Mouse (Mus musculus): Measurements from ENCODE around the gene Ppp4r2. TPM values are rescaled to one million over a fixed set of nuclear protein-coding genes. Genes with fewer than 3 reads are reported as not detected.

Gene Ppp4r2
- polyA plus RNA-seq, 2 experiments = 10.6 to 13.6 TPM

DNA sequence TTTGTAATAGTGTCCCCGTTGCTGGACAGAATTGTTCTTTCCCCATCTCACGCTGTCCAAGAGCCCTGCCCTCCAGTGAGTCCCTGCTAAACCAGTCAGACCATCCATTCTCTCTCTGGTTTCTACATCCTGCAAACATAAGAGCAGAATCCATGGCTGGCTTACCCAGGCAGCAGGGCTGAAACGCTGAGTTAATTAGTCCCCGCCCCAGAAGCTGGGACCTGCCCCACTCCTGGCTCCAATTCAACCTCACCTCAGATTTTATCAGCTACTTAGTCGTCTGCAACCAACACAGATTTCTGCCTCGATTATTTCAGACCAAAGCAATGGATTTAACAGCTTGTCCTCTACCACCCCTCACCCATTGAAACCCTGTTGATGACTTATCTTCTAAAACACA, 37.6 kb upstream of the Ppp4r2 start:
- TF ChIP-seq CTCF (IDR thresholded peaks at IDR 0.05; ENCODE audit: low read depth) = no peak
- TF ChIP-seq EP300 (IDR thresholded peaks at IDR 0.05; ENCODE audit: low read depth) = no peak
- 39% methylated on average over 6 of the region's 6 CpGs for WGBS (ENCODE audit: insufficient replicate concordance)
- H3K4me3 ChIP-seq (ENCODE audit: insufficient read depth in 1 of 2, low read depth in 2 of 2, low read length in 2 of 2) = no peak overlapping the region
- no peak overlapping the region for H3K9ac ChIP-seq (replicated peaks)
- no peaks in the 10 kb centered on the region for H3K4me1 ChIP-seq (replicated peaks; ENCODE audit: control insufficient read depth in 2 of 2, insufficient read depth in 2 of 2, low read length in 1 of 2)
- H3K36me3 ChIP-seq (replicated peaks; ENCODE audit: control insufficient read depth, insufficient read depth, low read depth) = no peaks in the 10 kb centered on the region
- no peak overlapping the region for H3K4me2 ChIP-seq (ENCODE audit: low read depth)
- DNase-seq (ENCODE audit: low read depth in 3 of 3, low spot score in 3 of 3) = no peak
- ATAC-seq (ENCODE audit: insufficient read depth) = no peak
- no peaks in the 10 kb centered on the region for H3K9me3 ChIP-seq (ENCODE audit: control insufficient read depth, low read length)
- no peak overlapping the region for H3K27ac ChIP-seq
- H3K27me3 ChIP-seq (ENCODE audit: control insufficient read depth, insufficient read depth, low read length) = no peaks in the 10 kb centered on the region

DNA sequence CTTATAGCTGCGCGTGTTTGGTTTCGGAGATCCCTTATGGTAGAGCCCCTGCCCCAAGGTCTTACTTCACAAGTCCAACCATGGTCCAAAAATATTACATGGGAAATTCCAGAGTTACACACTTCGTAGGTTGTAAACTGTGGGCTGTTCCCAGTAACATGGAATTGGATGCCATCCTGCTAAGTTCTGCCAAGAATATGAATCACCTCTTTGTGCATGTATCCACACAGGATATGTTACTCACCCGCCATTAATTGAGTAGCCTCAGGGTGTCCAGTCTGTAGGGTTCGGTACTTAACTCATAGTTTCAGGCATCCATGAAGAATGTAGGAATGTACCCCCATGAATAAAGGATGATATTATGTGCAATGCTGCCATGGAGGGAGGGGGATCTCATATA, 34.1 kb upstream of the Ppp4r2 start:
- no peak for ATAC-seq (ENCODE audit: insufficient read depth)
- no peaks in the 10 kb centered on the region for H3K27me3 ChIP-seq (ENCODE audit: control insufficient read depth, insufficient read depth, low read length)

DNA sequence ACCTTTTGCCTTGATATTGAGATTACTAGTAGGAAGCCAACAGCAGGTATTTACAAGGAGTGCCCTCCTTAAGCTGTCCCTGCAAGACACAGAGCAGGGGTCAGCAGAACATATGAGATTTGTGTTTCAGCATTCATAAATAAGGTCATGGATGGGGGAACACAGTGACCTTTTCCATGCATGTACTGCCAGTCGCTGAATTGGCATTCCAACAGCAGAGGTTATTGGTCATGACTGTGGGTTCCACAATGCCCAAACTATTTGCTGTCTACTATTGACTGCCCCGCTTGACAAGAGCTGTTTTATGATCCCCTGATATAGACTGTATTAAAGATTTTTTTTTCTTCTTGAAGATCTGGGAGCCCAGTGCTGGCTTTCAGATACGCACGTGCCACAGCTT, 33.7 kb upstream of the Ppp4r2 start:
- whole genome bisulfite sequencing (ENCODE audit: insufficient replicate concordance) = 75% methylated on average over 4 of the region's 4 CpGs
- no peaks in the 10 kb centered on the region for H3K36me3 ChIP-seq (replicated peaks; ENCODE audit: control insufficient read depth, insufficient read depth, low read depth)

More for the DNA sequence above, 34.1 kb upstream of the Ppp4r2 start:
- 74% methylated on average over 6 of the region's 6 CpGs for WGBS (ENCODE audit: insufficient replicate concordance)
- Histone ChIP-seq H3K27ac (no peak overlapping the region), H3K9me3 (ENCODE audit: control insufficient read depth, low read length) (no peaks in the 10 kb centered on the region), H3K9ac (replicated peaks) (no peak overlapping the region), H3K4me2 (ENCODE audit: low read depth) (no peak overlapping the region), H3K36me3 (replicated peaks; ENCODE audit: control insufficient read depth, insufficient read depth, low read depth) (no peaks in the 10 kb centered on the region), H3K4me3 (ENCODE audit: insufficient read depth in 1 of 2, low read depth in 2 of 2, low read length in 2 of 2) (no peak overlapping the region), H3K4me1 (replicated peaks; ENCODE audit: control insufficient read depth in 2 of 2, insufficient read depth in 2 of 2, low read length in 1 of 2) (no peaks in the 10 kb centered on the region)
- DNase-seq (ENCODE audit: low read depth in 3 of 3, low spot score in 3 of 3) = no peak
- TF ChIP-seq EP300 (IDR thresholded peaks at IDR 0.05; ENCODE audit: low read depth) (no peak), CTCF (IDR thresholded peaks at IDR 0.05; ENCODE audit: low read depth) (no peak)

GRCm38 (mm10) chr6:100800497-100800955, 32.9 kb upstream of the Ppp4r2 start:
- ATAC-seq (ENCODE audit: insufficient read depth) (no peak), DNase-seq (ENCODE audit: low read depth in 3 of 3, low spot score in 3 of 3) (no peak)
- Histone ChIP-seq H3K4me2 (ENCODE audit: low read depth) (no peak overlapping the region), H3K4me1 (replicated peaks; ENCODE audit: control insufficient read depth in 2 of 2, insufficient read depth in 2 of 2, low read length in 1 of 2) (no peaks in the 10 kb centered on the region), H3K36me3 (replicated peaks; ENCODE audit: control insufficient read depth, insufficient read depth, low read depth) (no peaks in the 10 kb centered on the region), H3K27me3 (ENCODE audit: control insufficient read depth, insufficient read depth, low read length) (no peaks in the 10 kb centered on the region), H3K9ac (replicated peaks) (no peak overlapping the region), H3K27ac (no peak overlapping the region), H3K9me3 (ENCODE audit: control insufficient read depth, low read length) (no peaks in the 10 kb centered on the region), H3K4me3 (ENCODE audit: insufficient read depth in 1 of 2, low read depth in 2 of 2, low read length in 2 of 2) (no peak overlapping the region)
- TF ChIP-seq EP300 (IDR thresholded peaks at IDR 0.05; ENCODE audit: low read depth) (no peak), CTCF (IDR thresholded peaks at IDR 0.05; ENCODE audit: low read depth) (no peak)
- 48% methylated on average over 10 of the region's 10 CpGs for WGBS (ENCODE audit: insufficient replicate concordance)

More for the DNA sequence above, 33.7 kb upstream of the Ppp4r2 start:
- ATAC-seq (ENCODE audit: insufficient read depth) (no peak), DNase-seq (ENCODE audit: low read depth in 3 of 3, low spot score in 3 of 3) (no peak)
- no peaks in the 10 kb centered on the region for H3K4me1 ChIP-seq (replicated peaks; ENCODE audit: control insufficient read depth in 2 of 2, insufficient read depth in 2 of 2, low read length in 1 of 2)
- TF ChIP-seq CTCF (IDR thresholded peaks at IDR 0.05; ENCODE audit: low read depth) = no peak
- TF ChIP-seq EP300 (IDR thresholded peaks at IDR 0.05; ENCODE audit: low read depth) = no peak
- H3K9ac ChIP-seq (replicated peaks) = no peak overlapping the region
- H3K9me3 ChIP-seq (ENCODE audit: control insufficient read depth, low read length) = no peaks in the 10 kb centered on the region
- no peak overlapping the region for H3K4me3 ChIP-seq (ENCODE audit: insufficient read depth in 1 of 2, low read depth in 2 of 2, low read length in 2 of 2)
- H3K4me2 ChIP-seq (ENCODE audit: low read depth) = no peak overlapping the region
- H3K27me3 ChIP-seq (ENCODE audit: control insufficient read depth, insufficient read depth, low read length) = no peaks in the 10 kb centered on the region
- no peak overlapping the region for H3K27ac ChIP-seq

DNA sequence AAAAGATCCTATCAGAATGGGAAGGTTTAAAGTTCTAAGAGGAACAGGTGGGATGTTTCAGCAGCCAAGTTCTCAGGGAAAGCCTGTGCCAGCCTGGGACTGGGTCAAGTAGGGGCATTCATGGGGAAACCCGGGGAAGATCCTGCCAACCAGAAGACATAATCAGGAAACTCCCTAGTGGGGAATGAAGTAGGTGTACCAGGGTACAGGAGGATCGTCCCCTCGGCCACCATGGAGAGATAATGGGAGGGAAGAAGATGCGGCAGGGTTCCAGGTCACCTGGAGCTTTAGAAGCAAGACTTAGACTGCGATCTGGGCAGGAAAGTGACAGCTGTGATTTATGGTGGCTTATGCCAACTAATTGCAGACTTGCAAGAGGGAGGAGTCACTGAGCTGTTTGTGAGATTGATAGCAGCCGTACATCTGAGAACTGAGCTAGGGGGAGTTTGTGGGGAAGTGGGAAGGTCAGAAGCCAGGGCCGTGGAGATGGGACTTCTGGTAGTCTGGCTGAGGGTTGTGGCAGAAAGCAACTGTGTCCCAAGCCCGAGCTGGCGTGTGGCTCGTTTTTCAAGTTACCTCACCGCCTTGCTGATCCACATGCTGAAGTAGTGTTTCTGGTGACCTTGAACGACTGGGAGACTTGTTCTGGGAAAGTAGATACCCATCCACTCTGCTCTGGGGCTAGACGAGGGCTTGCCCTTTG, 30.9 kb upstream of the Ppp4r2 start:
- Histone ChIP-seq H3K36me3 (replicated peaks; ENCODE audit: control insufficient read depth, insufficient read depth, low read depth) (no peaks in the 10 kb centered on the region), H3K9ac (replicated peaks) (no peak overlapping the region), H3K9me3 (ENCODE audit: control insufficient read depth, low read length) (no peaks in the 10 kb centered on the region), H3K4me2 (ENCODE audit: low read depth) (no peak overlapping the region), H3K4me3 (ENCODE audit: insufficient read depth in 1 of 2, low read depth in 2 of 2, low read length in 2 of 2) (no peak overlapping the region), H3K27me3 (ENCODE audit: control insufficient read depth, insufficient read depth, low read length) (no peaks in the 10 kb centered on the region), H3K27ac (no peak overlapping the region), H3K4me1 (replicated peaks; ENCODE audit: control insufficient read depth in 2 of 2, insufficient read depth in 2 of 2, low read length in 1 of 2) (no peaks in the 10 kb centered on the region)
- TF ChIP-seq CTCF (IDR thresholded peaks at IDR 0.05; ENCODE audit: low read depth) (no peak), EP300 (IDR thresholded peaks at IDR 0.05; ENCODE audit: low read depth) (no peak)
- no peak for DNase-seq (ENCODE audit: low read depth in 3 of 3, low spot score in 3 of 3)
- 52% methylated on average over 13 of the region's 13 CpGs for WGBS (ENCODE audit: insufficient replicate concordance)
- no peak for ATAC-seq (ENCODE audit: insufficient read depth)

Data from liver, embryonic 14.5 days (tissue).